Mouse (Mus musculus): ENCODE data around the gene Kidins220. TPM values are rescaled to one million over a fixed set of nuclear protein-coding genes. Genes with fewer than 3 reads are reported as not detected.

The Kidins220 gene
- polyA plus RNA-seq, 1 experiment from 2014 or later, result 134 TPM

GRCm38 (mm10) chr12:24942619-24943287 lies 32.0 kb upstream of the Kidins220 start:
- Histone ChIP-seq H3K9me3 (no peaks in the 10 kb centered on the region), H3K4me1 (replicated peaks) (no peaks in the 10 kb centered on the region), H3K36me3 (peaks cover 61% of the 10 kb centered on the region), H3K4me3 (replicated peaks) (no peak overlapping the region), H3K4me2 (replicated peaks) (no peak overlapping the region), H3K9ac (replicated peaks) (no peak overlapping the region), H3K27ac (no peak overlapping the region), H3K27me3 (no peaks in the 10 kb centered on the region)
- no peak for ATAC-seq
- 87% methylated on average over 9 of the region's 9 CpGs for WGBS

- Histone ChIP-seq H3K9ac (replicated peaks) (no peak overlapping the region), H3K36me3 (peaks cover 61% of the 10 kb centered on the region)
- ATAC-seq, result no peak
These were observed 31.3 kb upstream of the Kidins220 start for GRCm38 (mm10) chr12:24943427-24943826.

GRCm38 (mm10) chr12:24944597-24944996 lies 30.1 kb upstream of the Kidins220 start:
- Histone ChIP-seq H3K4me1 (replicated peaks) (no peaks in the 10 kb centered on the region), H3K27me3 (no peaks in the 10 kb centered on the region), H3K9me3 (no peaks in the 10 kb centered on the region), H3K36me3 (peaks cover 62% of the 10 kb centered on the region), H3K4me3 (replicated peaks) (no peak overlapping the region), H3K9ac (replicated peaks) (no peak overlapping the region), H3K27ac (no peak overlapping the region), H3K4me2 (replicated peaks) (no peak overlapping the region)
- no peak for ATAC-seq
- WGBS, result 93% methylated on average over 7 of the region's 7 CpGs

More at GRCm38 (mm10) chr12:24943427-24943826, 31.3 kb upstream of the Kidins220 start:
- Histone ChIP-seq H3K4me2 (replicated peaks) (no peak overlapping the region), H3K4me3 (replicated peaks) (no peak overlapping the region), H3K27ac (no peak overlapping the region), H3K27me3 (no peaks in the 10 kb centered on the region), H3K4me1 (replicated peaks) (no peaks in the 10 kb centered on the region), H3K9me3 (no peaks in the 10 kb centered on the region)
- 86% methylated on average over 4 of the region's 4 CpGs for WGBS

GRCm38 (mm10) chr12:24947065-24947464 lies 27.7 kb upstream of the Kidins220 start:
- ATAC-seq, result no peak
- Histone ChIP-seq H3K9me3 (no peaks in the 10 kb centered on the region), H3K27me3 (no peaks in the 10 kb centered on the region), H3K4me3 (replicated peaks) (no peak overlapping the region), H3K9ac (replicated peaks) (no peak overlapping the region), H3K4me1 (replicated peaks) (no peaks in the 10 kb centered on the region), H3K27ac (no peak overlapping the region), H3K36me3 (peaks cover 60% of the 10 kb centered on the region), H3K4me2 (replicated peaks) (no peak overlapping the region)
- WGBS, result 88% methylated on average over 14 of the region's 14 CpGs

- peaks cover 58% of the 10 kb centered on the region for H3K36me3 ChIP-seq
- no peaks in the 10 kb centered on the region for H3K9me3 ChIP-seq
- WGBS, result 62% methylated on average over 3 of the region's 3 CpGs
- no peaks in the 10 kb centered on the region for H3K4me1 ChIP-seq (replicated peaks)
- H3K27me3 ChIP-seq, result no peaks in the 10 kb centered on the region
- no peak overlapping the region for H3K4me3 ChIP-seq (replicated peaks)
- H3K9ac ChIP-seq (replicated peaks), result no peak overlapping the region
- peak; percentile 41; the same call in 1 of the 2 replicates for ATAC-seq
- no peak overlapping the region for H3K4me2 ChIP-seq (replicated peaks)
- H3K27ac ChIP-seq, result no peak overlapping the region
These were observed 26.4 kb upstream of the Kidins220 start for GRCm38 (mm10) chr12:24948344-24948743.

- H3K27me3 ChIP-seq, result no peaks in the 10 kb centered on the region
- H3K36me3 ChIP-seq, result peaks cover 66% of the 10 kb centered on the region
- H3K4me1 ChIP-seq (replicated peaks), result no peaks in the 10 kb centered on the region
- no peak overlapping the region for H3K4me3 ChIP-seq (replicated peaks)
- 86% methylated on average over 7 of the region's 7 CpGs for WGBS
- no peak overlapping the region for H3K4me2 ChIP-seq (replicated peaks)
- H3K9me3 ChIP-seq, result no peaks in the 10 kb centered on the region
- no peak for ATAC-seq
- H3K9ac ChIP-seq (replicated peaks), result no peak overlapping the region
- H3K27ac ChIP-seq, result no peak overlapping the region
These were observed 24.2 kb upstream of the Kidins220 start for GRCm38 (mm10) chr12:24950376-24951046.

- H3K36me3 ChIP-seq, result peaks cover 68% of the 10 kb centered on the region
- H3K4me1 ChIP-seq (replicated peaks), result no peaks in the 10 kb centered on the region
- no peak overlapping the region for H3K4me2 ChIP-seq (replicated peaks)
- H3K4me3 ChIP-seq (replicated peaks), result no peak overlapping the region
- H3K9ac ChIP-seq (replicated peaks), result no peak overlapping the region
- peak; percentile 53 for ATAC-seq
- 55% methylated on average over 6 of the region's 6 CpGs for WGBS
- no peak overlapping the region for H3K27ac ChIP-seq
- no peaks in the 10 kb centered on the region for H3K27me3 ChIP-seq
- H3K9me3 ChIP-seq, result no peaks in the 10 kb centered on the region
These were observed 22.6 kb upstream of the Kidins220 start for GRCm38 (mm10) chr12:24952147-24952546.

- Histone ChIP-seq H3K4me1 (replicated peaks) (no peaks in the 10 kb centered on the region), H3K27ac (no peak overlapping the region), H3K4me2 (replicated peaks) (no peak overlapping the region), H3K9ac (replicated peaks) (no peak overlapping the region), H3K4me3 (replicated peaks) (no peak overlapping the region), H3K36me3 (peaks cover 75% of the 10 kb centered on the region), H3K9me3 (no peaks in the 10 kb centered on the region), H3K27me3 (no peaks in the 10 kb centered on the region)
- 93% methylated on average over 9 of the region's 9 CpGs for WGBS
- ATAC-seq, result no peak
These were observed 19.6 kb upstream of the Kidins220 start for GRCm38 (mm10) chr12:24955137-24955536.

- no peak overlapping the region for H3K4me2 ChIP-seq (replicated peaks)
- H3K27ac ChIP-seq, result no peak overlapping the region
- H3K9ac ChIP-seq (replicated peaks), result no peak overlapping the region
- H3K27me3 ChIP-seq, result no peaks in the 10 kb centered on the region
- 94% methylated on average over 3 of the region's 3 CpGs for WGBS
- H3K36me3 ChIP-seq, result peaks cover 53% of the 10 kb centered on the region
- H3K4me3 ChIP-seq (replicated peaks), result no peak overlapping the region
- H3K9me3 ChIP-seq, result no peaks in the 10 kb centered on the region
- peaks cover 12% of the 10 kb centered on the region; the same call in 1 of the 2 replicates for H3K4me1 ChIP-seq (replicated peaks)
- no peak for ATAC-seq
These were observed 16.2 kb upstream of the Kidins220 start for GRCm38 (mm10) chr12:24958526-24958925.

- Histone ChIP-seq H3K4me1 (replicated peaks) (peaks cover 15% of the 10 kb centered on the region; the same call in 1 of the 2 replicates), H3K9ac (replicated peaks) (no peak overlapping the region), H3K36me3 (peaks cover 34% of the 10 kb centered on the region), H3K4me2 (replicated peaks) (no peak overlapping the region), H3K27me3 (no peaks in the 10 kb centered on the region), H3K9me3 (0 out of 2 replicates have a peak, but pooled peaks cover 3% of the 10 kb centered on the region), H3K27ac (no peak overlapping the region), H3K4me3 (replicated peaks) (no peak overlapping the region)
- WGBS, result 88% methylated on average over 7 of the region's 7 CpGs
- no peak for ATAC-seq
These were observed 12.9 kb upstream of the Kidins220 start for GRCm38 (mm10) chr12:24961821-24962220.

GRCm38 (mm10) chr12:24962362-24962967 lies 12.3 kb upstream of the Kidins220 start:
- H3K4me3 ChIP-seq (replicated peaks), result no peak overlapping the region
- WGBS, result 78% methylated on average over 11 of the region's 11 CpGs
- H3K27me3 ChIP-seq, result no peaks in the 10 kb centered on the region
- peaks cover 15% of the 10 kb centered on the region; the same call in 1 of the 2 replicates for H3K4me1 ChIP-seq (replicated peaks)
- H3K9ac ChIP-seq (replicated peaks), result no peak overlapping the region
- 0 out of 2 replicates have a peak, but pooled peaks cover 4% of the 10 kb centered on the region for H3K9me3 ChIP-seq
- no peak overlapping the region for H3K4me2 ChIP-seq (replicated peaks)
- H3K27ac ChIP-seq, result no peak overlapping the region
- peaks cover 27% of the 10 kb centered on the region for H3K36me3 ChIP-seq
- no peak for ATAC-seq

GRCm38 (mm10) chr12:24963393-24964022 lies 11.2 kb upstream of the Kidins220 start:
- WGBS, result 74% methylated on average over 13 of the region's 13 CpGs
- no peak for ATAC-seq
- no peaks in the 10 kb centered on the region for H3K27me3 ChIP-seq
- no peak overlapping the region for H3K4me3 ChIP-seq (replicated peaks)
- H3K9ac ChIP-seq (replicated peaks), result no peak overlapping the region
- no peak overlapping the region for H3K4me2 ChIP-seq (replicated peaks)
- H3K9me3 ChIP-seq, result 0 out of 2 replicates have a peak, but pooled peaks cover 4% of the 10 kb centered on the region
- no peak overlapping the region for H3K27ac ChIP-seq
- peaks cover 15% of the 10 kb centered on the region; the same call in 1 of the 2 replicates for H3K4me1 ChIP-seq (replicated peaks)
- peaks cover 21% of the 10 kb centered on the region for H3K36me3 ChIP-seq

Measured in midbrain, embryonic 13.5 days (tissue).